Mouse (Mus musculus): ENCODE measurements around the gene Gm20852. TPM values are rescaled to one million over a fixed set of nuclear protein-coding genes. Genes with fewer than 3 reads are reported as not detected.
"Not testable (repeated sequence)": the region's sequence is repeated elsewhere in the genome, so short reads cannot be mapped to it uniquely, and the experiment has no call there.

The Gm20852 gene
- total RNA-seq (2014; rRNA removed) (not detected in 2 replicates), polyA plus RNA-seq (2015; fragmentation: Nextera tagmentation; extraction: Ambion mirVana) (not detected in 2 replicates)

DNA sequence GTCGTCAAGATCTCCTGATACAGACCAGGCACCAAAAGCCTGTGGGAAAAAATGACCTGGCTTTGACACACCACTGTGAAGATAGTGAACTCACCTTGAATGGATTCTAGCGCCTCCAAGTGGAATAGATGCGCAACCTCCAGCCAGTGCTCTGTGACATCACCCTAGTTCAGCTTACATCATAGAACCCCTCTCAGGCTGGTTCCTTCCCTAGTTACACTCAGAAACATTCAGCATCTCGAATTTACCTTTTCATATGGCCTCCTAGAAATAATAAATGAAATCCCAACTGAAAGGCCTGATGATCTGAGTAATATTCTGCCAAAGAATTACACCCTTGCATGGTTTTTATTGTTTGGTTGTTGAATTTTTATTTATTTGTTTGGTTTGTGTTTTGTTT lies at the start of gene Gm20852:
TSS of gene Gm20852 (minus strand) at position 101 of the 400 bp plus-strand sequence.
- not testable (repeated sequence) for H3K4me2 ChIP-seq (ENCODE audit: low read depth); H3K36me3 ChIP-seq (ENCODE audit: insufficient read depth); DNase-seq; H3K9ac ChIP-seq; ATAC-seq; H3K4me3 ChIP-seq (ENCODE audit: low read depth, low read length); H3K27me3 ChIP-seq (ENCODE audit: insufficient read depth, low read length); H3K9me3 ChIP-seq (ENCODE audit: low read length); H3K27ac ChIP-seq (ENCODE audit: low read depth, low read length); H3K4me1 ChIP-seq (ENCODE audit: insufficient read depth)
- no CpG with 5 or more reads among the region's 4 CpGs for WGBS
